Mouse (Mus musculus): ENCODE data around the gene Gas2l2.

The Gas2l2 gene

GRCm38 (mm10) chr11:83393062-83393461 lies 36.2 kb downstream of the Gas2l2 start:
- DNase-seq: peak; percentile 63

- no peak for DNase-seq
Observed at GRCm38 (mm10) chr11:83383532-83383887, 45.7 kb downstream of the Gas2l2 start.

DNA sequence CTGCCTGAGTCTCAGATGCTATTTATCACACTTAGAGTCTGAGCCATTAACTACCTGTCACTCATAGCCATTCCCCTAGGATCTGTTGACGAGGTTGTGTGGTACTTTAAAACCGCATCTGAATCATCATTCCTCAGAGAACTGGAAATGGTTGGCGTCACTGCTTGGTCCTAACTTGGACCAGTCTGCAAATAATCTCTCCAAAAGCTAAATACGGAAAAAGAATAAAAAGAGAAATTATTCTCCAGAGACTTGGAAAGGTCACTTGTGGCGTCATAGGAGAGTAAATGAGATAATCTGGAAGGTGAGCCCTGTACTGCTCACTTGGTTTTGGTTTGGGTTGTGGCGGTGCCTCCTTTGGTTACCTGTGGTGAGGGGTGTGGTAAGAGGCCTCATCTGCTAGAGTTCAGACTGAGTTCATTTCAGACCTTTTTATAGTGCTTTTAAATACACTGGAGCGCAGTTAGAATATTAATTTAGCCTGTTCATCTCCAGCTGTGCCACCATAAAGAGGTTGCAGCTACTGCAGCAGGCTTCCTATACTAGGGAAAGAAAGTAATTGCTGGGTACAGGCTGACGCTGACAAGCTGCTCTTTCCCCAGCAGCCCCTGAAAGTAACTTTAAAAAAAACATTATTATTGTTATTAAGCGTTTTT lies 46.3 kb downstream of the Gas2l2 start:
- DNase-seq: no peak

GRCm38 (mm10) chr11:83379745-83380341 lies 49.4 kb downstream of the Gas2l2 start:
- DNase-seq: no peak
